Mouse (Mus musculus): ENCODE measurements around the gene Pold3.

GRCm38 (mm10) chr7:100082836-100083235, 38.5 kb downstream of the Pold3 start:
- no peak for TF ChIP-seq POLR2A (IDR thresholded peaks at IDR 0.05; ENCODE audit: borderline replicate concordance, extremely low read depth, low read depth, low read length)
- no peak for TF ChIP-seq CTCF (IDR thresholded peaks at IDR 0.05; ENCODE audit: insufficient read depth, low read length)
